Mouse (Mus musculus) liver (tissue): ENCODE results near the gene Batf2.

ENCODE experiments used
- DNase-seq: peaks from one replicate; pipeline ENCODE4 v3.0.0-alpha.2; 2020; ENCODE audit warnings: mixed read lengths

Batf2 gene

DNA sequence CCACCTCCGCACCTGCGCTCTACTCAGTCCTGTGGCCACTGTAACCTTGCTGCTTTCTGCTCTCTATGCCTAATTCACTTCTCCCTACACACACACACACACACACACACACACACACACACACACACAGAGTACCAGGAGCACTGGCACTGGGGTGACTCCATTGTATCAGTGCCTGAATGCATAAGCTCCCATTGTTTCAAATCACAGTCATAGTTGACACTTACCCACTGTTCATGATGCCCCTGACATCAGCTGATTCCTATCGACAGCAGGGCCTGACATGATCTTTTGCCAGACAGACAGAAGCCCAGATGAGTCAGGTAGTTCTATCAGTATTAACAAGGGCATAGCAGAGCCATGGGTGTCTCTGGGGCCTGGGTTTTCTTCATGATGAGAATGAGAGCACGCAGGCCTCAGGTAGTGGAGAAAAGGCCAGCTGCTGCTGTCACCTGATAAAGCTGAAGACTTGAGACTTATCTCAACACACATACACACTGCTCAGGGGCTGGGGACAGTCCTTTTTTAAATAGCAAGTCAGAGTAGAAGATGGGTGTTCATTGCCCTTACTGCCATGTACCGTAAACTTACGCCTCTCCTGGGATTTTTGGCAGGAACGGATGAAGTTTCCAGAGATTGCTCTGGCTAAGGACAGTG lies 8.5 kb upstream of the Batf2 start:
- DNase-seq = peak; percentile 84

DNA sequence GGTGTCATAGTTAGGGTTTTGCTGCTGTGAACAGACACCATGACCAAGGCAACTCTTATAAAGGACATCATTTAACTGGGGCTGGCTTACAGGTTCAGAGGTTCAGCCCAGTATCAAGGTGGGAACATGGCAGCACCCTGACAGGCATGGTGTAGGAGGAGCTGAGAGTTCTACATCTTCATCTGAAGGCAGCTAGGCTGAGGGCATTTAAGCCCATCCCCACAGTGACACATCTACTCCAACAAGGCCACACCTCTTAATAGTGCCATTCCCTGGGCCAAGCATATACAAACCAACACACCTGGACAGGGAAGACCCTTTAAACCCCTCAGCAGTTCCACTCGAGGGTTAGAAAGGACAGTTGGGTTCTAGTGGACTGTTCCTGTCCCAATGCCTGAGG lies 7.6 kb upstream of the Batf2 start:
- peak; percentile 57 for DNase-seq

DNA sequence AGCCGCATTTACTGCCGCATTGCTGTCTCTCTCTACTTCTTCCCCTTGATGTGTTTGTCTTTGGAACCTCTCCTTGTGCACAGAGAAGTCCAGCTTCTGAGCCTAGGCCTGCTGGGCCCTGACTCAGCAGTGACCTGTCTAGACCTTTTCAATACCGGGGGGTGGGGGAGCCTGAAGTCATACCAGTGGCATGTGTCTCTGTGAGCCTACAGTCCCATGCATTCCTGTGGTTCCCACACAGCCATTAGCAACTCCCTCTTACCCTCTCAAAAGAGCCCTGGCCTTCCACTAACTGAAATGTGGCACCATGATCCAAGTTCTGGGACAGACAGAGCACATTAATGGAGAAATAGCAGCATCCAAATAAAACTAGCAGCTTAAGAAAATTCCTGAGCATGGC lies 4.4 kb upstream of the Batf2 start:
- DNase-seq = no peak

DNA sequence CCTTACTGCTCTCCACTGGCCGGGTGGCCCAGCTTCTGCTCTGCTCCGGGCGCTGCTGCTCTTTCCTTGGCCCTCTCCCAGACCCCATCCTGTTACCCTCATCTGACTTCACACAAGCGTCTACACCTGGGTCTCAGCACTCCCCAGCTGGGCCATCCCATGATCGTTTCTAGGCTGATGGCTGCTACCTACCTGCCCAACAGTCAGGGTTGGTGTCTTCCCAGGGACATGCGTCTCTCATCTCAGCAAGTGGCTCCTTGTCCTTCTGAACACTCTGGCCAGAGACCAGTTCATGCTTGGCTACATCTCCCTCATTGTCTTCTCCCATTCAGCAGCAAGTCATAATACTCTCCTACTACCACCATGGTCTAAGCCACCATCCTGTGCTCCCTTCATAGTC lies 1.1 kb upstream of the Batf2 start:
- DNase-seq = no peak

DNA sequence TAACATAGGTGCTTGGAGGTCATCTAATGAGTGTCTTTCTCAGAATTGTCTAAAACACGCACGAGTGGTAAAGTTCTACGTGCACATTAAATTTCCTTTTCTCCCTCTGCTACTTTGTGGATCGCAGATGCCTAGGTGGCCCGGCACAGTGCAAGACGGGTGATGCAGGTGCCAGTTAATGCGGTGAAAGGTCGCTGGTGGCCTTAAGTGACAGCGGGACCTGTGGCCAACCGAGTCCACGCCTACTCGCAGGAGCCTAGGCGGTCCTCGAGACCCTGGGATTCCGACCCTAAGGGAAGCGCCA lies 457 bp upstream of the Batf2 start:
- DNase-seq = no peak

DNA sequence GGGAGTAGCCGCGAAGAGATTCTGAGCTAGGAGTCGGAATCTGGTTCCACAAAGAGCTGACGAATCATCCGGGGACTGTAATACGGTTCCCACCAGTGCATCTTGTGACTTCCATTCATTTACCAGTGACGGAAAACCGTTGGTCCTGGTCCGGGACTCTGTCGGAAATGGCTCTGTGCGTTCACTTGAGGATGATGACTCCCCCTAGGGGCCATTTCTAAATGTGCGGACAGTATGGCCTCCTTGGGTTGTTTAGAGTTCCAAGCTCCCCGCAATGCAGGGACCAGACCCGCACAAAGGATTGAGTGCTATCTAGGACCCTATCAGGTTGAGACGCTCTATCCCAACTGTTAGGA lies 589 bp downstream of the Batf2 start, which contains the start of gene Arl2:
Arl2 (minus strand) TSS at position 155 of the 356 bp plus-strand sequence.
- DNase-seq = peak; percentile 87

DNA sequence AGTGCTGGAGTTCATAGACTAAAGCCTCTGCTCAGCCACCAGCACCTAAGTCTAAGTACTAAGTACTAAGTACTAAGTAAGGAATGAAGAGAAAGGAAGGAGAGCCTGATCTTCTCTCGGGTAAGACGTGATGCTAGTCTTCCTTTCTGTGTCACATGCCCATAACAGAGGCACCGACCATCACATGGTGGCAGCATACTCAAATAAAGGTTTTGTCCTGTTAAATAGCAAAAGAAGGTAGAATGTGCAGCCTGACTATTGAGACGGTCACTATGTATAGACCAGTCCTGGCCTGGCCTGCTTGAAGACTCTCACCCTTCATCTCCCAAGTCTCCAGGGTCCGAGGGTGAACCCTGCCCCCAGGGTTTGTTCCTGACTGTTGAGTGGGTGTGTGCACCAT lies 4.1 kb downstream of the Batf2 start:
- no peak for DNase-seq

DNA sequence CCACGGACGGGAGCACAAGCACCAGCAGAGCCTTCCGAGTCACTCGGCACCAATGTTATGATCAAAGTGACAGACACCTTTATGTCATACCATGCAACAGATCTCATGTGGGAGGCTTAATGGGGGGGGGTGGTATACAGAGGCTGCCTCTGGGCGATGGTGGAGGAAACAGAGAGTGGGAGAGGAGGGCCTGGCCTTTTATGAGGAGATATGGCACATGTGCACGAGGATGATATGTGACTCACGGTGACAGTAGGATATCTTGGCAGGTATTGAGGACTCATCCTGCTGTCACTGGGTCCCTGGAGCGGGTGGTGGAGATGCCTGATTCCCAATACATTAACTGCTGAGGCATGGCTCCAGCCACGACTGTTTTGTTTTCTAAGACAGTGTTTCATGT lies 14.4 kb downstream of the Batf2 start:
- no peak for DNase-seq

DNA sequence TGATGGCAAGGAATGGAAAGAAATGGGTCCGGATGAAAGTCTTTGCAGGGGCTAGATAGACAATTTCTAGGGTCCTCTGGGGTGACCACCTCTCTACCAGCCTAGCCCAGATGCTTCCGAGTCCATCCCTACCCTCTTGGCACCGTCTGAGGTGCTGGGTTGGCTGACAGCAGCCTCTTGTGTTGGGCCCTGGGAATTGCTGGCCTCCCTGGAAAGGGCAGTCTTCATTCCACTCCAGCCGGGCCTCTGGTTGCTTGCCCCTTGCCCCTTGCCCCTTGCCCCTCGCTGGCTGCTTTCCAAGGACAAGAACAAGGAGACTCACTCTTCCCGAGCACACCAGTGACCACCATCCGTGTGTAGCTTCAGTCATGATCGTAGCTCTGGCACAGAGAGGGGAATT lies 15.6 kb downstream of the Batf2 start:
- no peak for DNase-seq

DNA sequence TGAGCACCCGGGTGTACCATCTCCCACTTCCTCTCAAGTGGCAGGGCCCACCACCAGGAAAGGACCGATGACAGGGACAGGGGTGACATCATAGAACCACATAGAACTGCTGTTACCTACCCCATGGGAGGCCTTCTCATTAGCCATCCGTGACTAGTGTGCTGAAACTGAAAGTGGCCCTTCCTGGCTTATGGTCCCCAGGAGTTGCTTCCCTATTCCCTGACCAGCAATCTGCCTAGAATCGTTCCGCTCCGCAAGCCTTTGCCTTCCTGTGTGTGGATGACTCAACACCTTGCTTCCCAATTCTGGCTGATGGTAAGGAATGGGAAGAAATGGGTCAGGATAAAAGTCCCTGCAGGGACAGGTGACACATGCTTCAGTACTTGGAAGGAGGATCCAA lies 16.4 kb downstream of the Batf2 start:
- no peak for DNase-seq

DNA sequence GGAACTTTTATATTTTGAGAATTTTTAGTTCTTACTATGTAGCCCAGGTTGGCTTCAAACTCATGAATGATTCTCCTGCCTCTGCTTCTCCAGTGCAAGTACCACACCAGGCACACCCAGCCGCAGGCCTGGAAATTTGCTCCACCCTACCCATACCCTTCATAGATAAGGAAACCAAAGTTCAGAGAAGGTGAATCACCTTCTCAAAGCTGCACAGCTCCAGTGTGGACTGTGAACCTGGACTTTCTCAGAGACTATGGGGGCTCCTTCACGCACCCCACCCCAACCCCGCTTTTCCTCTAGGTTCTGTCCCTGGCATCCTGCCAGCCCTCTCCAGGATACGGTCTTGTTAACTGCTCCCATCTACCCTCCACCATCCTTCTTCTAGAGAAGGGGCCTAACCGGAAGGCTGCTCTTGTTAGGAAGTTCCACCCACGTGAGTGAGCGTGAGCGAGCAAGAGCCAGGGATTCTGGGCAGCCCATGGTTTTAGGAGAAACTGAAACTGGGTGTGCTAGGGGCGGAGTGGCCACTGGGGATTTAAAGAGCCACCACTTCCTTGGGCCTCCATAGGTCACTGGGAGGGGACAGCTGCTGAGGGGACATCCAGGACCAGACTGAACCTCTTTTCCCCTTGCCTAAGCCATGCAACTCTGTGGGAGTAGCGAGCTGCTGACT lies 23.2 kb downstream of the Batf2 start:
- DNase-seq = no peak

DNA sequence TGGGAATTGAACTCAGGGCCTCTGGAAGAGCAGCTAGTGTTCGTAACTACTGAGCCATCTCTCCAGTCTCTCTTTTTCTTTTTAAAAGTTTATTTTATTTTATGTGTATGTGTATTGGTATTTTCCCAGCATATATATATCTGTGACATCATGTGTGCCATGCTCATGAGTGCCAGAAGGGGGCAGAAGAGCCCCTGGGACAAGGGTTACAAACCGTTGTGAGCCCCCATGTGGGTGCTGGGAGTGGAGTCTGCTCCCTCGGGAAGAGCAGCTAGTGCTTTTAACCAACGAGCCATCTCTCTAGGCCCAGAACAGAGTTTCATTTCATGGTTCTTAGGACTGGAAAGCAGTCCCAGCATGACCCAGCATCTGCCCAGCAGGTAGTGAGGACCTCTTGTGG lies 26.0 kb downstream of the Batf2 start:
- DNase-seq = no peak

DNA sequence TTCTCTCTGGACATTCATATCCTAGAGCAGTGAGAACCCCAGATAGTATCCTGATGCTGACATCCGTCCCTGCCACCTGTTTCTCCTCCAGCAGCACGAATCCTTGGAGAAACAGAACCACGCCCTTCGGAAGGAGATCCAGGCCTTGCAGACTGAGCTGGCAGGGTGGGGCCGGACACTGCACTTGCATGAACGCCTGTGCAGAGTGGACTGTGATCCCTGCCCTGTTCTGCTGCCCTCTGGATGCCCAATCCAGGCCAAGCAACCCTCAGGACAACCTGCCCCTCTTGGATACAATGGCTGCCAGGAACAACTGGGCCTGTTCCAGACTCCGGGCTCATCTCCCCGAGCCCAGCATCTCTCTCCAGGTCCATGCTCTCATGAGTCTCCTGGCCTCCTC lies 30.4 kb downstream of the Batf2 start:
- no peak for DNase-seq

DNA sequence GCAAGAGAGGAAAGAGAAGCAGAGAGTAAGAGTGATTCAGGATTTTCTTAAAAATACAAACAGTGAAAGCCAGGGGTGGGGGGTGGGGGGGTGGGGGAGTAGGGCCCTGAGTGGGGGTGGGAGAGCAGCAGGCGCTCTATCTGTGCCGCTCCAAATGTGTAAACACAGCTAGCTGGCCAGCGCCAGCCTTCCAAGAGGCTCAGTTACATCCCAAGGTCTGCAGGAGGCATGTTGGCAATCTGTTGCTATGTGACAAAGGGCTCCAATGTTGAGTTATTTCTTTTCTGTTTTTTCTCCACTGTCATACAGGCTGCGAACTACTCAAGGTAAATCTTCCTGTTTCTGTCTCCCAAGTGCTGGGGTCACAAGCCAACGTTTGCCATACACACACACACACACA lies 34.0 kb downstream of the Batf2 start:
- no peak for DNase-seq

DNA sequence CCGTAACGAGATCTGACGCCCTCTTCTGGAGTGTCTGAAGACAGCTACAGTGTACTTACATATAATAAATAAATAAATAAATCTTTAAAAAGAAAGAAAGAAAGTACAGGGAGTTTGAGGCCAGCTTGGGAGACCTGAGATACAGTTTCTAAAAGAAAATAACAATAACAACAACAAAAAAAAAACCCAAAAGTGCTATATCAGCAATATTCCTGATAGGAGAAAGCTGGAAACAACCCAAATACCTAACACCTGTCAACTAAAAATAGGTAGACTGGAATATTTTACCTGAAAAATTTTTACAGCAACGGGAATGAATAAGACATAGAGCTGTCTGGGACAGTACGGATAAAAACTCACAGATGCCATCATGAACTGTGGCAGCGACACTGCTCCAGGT lies 38.0 kb downstream of the Batf2 start:
- DNase-seq = no peak

DNA sequence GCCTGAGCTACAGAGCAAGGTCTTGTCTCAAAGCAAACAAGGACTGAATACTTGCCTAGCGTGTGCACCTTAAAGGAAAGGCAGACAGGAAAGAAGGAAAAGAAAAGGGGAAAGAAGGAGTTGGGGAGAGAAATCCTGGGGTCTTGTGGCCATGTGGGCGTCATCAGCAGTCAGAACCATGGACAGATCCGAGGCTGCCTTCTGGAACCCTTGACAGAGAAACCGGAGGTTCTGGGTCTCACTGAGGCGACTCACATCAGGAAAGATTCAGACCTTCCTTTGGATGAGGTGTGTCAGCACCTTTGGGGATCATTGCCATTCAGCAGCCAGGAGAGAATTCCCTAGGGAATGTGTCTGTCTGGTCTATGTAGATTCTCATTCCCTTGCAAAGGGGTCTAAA lies 40.8 kb downstream of the Batf2 start:
- no peak for DNase-seq

DNA sequence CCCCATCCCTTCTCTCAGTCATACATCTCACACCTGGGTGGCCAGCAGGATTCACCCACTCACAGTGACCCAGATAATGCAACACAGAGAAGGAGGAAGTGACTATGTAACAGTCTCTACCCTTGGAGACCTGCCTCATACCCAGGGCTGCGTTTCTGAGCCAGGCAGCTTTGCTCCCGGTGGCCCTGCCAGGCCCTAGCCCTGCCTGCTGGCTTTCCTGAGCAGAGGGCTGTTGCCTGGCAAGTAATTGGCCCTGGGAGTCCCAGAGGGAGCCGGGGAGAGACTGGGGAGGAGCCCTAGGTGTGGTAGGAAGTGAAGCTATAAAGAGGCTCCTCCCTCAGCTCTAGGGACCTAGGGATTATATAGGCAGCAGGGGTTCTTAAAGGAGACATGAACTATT lies 41.8 kb downstream of the Batf2 start:
- DNase-seq = no peak

DNA sequence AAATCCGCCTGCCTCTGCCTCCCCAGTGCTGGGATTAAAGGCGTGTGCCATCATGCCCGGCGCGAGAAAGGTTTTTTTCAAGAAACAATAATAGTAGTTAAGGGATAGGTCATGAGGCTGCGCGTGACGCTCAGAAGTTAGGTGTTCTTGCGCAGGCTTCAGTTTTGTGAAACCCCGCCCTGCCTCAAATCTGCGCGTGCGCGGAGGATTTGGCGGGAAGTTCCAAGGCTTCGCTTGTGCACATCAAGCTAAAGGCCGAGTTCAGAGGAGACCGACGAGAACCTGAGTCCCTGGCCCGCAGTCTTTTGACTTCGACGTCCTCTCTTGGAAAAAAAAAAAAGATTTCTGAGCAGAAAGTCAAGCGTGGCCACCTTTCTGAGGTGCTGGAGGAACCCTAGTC lies 43.3 kb downstream of the Batf2 start, which contains the start of gene Majin:
Majin (plus strand) TSS at position 258 of the 400 bp plus-strand sequence.
- no peak for DNase-seq

DNA sequence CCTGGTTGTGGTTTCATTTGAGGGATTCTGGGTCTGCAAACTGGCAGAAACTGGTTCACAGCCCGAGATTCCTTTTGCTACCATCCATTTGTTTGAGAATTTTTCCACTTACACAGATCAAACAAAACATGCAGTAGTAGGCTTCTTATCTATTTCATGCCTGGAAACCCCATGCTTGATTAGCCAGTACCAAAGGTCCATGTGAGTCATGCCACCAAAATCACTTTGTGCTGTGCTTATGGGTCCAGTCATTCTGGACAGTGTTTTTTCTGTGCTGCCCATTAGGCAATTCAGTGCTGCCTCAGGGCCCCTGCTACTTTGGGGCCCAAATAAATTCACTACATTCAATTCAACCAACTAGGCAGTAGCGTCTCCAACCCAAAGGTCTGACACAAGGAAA lies 63.5 kb downstream of the Batf2 start:
- DNase-seq = no peak

DNA sequence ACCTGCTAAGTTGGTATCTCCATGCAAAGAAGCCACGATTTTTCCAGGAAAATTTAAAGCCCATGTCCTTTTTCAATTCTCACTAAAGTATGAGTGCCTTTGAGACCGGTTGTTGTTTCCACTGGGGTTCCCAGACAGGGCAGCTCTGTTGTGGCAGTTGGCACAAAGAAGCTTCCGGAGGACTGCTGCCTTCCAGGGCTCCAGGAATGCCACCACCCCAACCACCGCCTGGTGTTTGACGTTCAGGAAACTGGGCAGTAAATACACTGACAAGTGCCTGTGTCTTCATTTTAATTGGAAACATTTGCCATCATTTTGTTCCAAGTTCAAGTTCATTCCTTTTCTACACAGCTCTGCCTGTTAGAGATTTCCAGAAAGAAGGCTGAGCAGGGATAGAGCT lies 65.9 kb downstream of the Batf2 start:
- DNase-seq = no peak

DNA sequence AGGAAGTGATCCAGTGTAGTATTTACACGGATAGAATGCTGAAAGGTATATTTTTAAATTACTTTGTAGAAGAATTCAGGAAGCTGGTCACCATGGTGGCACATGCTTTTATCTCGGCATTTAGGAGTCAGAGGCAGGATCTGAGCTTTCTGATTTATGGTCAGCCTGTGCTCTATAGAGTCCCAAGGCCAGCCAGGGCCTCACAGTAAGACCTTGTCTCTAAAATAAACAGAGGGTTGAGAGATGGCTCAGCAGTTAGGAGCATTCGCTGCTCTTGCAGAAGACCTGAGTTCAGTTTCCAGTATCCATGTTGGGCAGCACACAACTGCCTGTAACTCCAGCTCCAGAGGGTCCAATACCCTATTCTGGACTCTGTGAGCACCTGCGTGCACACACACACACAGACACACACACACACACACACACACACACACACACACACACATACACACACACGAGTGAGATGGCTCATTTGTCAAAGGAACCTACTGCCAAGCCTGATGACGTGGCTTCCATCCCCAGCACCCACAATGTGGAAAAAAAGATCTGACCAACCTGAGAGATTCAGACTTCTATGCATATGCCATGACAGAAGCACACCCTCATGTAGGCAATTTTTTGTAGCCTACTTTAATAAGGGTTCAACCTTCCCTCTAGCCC lies 75.4 kb downstream of the Batf2 start:
- no peak for DNase-seq

DNA sequence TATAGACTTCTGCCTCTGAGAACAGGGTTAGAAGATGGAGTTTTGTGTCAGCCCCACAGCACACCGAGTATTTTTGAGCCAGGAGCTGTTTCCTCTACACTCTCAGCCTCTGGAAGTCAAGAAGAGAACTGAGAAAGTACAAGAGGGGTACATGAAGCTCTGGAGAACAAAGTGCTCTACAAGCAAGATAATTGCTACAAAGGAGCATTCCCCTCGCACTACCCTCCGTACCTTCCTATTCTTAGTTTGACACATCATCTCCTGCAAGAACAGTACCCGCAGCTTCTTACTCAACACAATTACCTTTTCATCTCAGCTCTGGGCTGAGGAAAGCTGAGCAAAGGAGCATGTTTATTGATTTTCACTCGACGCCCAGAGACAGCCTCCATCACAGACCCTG lies 77.8 kb downstream of the Batf2 start:
- DNase-seq = no peak
